In genomic region chr9:48479838-48480410, GRCm38 (mm10) we compare ENCODE assay signal across 8 mouse cellular contexts. TPM values are rescaled to one million over a fixed set of nuclear protein-coding genes. Genes with fewer than 3 reads are reported as not detected.
DNase-seq lines count a peak whose midpoint lies in the region; ATAC-seq and TF ChIP-seq lines count a peak whose summit lies in the region.

No protein-coding gene starts in this region.

- peak; percentile 20 for DNase-seq in retina, embryonic 14.5 days (ENCODE audit: low spot score)
- no peak for DNase-seq in retina, postnatal 1 day
- DNase-seq in embryonic facial prominence, embryonic 14.5 days (ENCODE audit: low spot score): no peak
- DNase-seq in midbrain, postnatal 0 days (ENCODE audit: low spot score): no peak
- no peak for DNase-seq in urinary bladder, postnatal 36 days (ENCODE audit: low spot score in 2 of 2)
- no peak for DNase-seq in gastrocnemius, postnatal 10 days
- DNase-seq in adrenal gland, adult 18-20 months (ENCODE audit: low spot score in 2 of 2): no peak

- H3K9me3 ChIP-seq in embryonic facial prominence, embryonic 14.5 days (ENCODE audit: control insufficient read depth, low read length): no peaks in the 10 kb centered on the region
- H3K9me3 ChIP-seq in intestine, embryonic 16.5 days (ENCODE audit: control insufficient read depth, low read length): no peaks in the 10 kb centered on the region
- no peaks in the 10 kb centered on the region for H3K9me3 ChIP-seq in midbrain, postnatal 0 days (ENCODE audit: low read length)

- peak overlapping the region; percentile 87 for H3K4me2 ChIP-seq in embryonic facial prominence, embryonic 14.5 days (ENCODE audit: low read depth, low read length)
- H3K4me2 ChIP-seq in intestine, embryonic 16.5 days (ENCODE audit: low read depth, low read length): peak overlapping the region; percentile 90
- peak overlapping the region; percentile 85 for H3K4me2 ChIP-seq in midbrain, postnatal 0 days (ENCODE audit: low read depth, low read length, poor library complexity, severe bottlenecking)

- H3K27me3 ChIP-seq in embryonic facial prominence, embryonic 14.5 days (replicated peaks; ENCODE audit: control insufficient read depth, insufficient read depth, low read length): no peaks in the 10 kb centered on the region
- H3K27me3 ChIP-seq in intestine, embryonic 16.5 days (replicated peaks; ENCODE audit: control insufficient read depth, insufficient read depth, low read length): no peaks in the 10 kb centered on the region
- no peaks in the 10 kb centered on the region for H3K27me3 ChIP-seq in midbrain, postnatal 0 days (ENCODE audit: insufficient read depth, low read length)

- peak; percentile 31 for ATAC-seq in embryonic facial prominence, embryonic 14.5 days (ENCODE audit: low read depth)
- peak; percentile 52 for ATAC-seq in intestine, embryonic 16.5 days
- peak; percentile 62; the same call in 1 of the 2 replicates for ATAC-seq in midbrain, postnatal 0 days (ENCODE audit: low FRiP score)

- peak overlapping the region; percentile 94 for H3K4me3 ChIP-seq in embryonic facial prominence, embryonic 14.5 days (ENCODE audit: low read depth, low read length)
- H3K4me3 ChIP-seq in intestine, embryonic 16.5 days (ENCODE audit: low read length): peak overlapping the region; percentile 70
- peak overlapping the region; percentile 65 for H3K4me3 ChIP-seq in midbrain, postnatal 0 days (ENCODE audit: low read depth, low read length)

- H3K36me3 ChIP-seq in embryonic facial prominence, embryonic 14.5 days (ENCODE audit: control insufficient read depth, insufficient read depth, low read length): peaks cover 21% of the 10 kb centered on the region
- H3K36me3 ChIP-seq in intestine, embryonic 16.5 days (ENCODE audit: control insufficient read depth, insufficient read depth, low read length): peaks cover 2% of the 10 kb centered on the region; the same call in 1 of the 2 replicates
- peaks cover 3% of the 10 kb centered on the region for H3K36me3 ChIP-seq in midbrain, postnatal 0 days (ENCODE audit: insufficient read depth, low read length)

- H3K27ac ChIP-seq in embryonic facial prominence, embryonic 14.5 days (replicated peaks; ENCODE audit: low read depth, low read length): no peak overlapping the region
- H3K27ac ChIP-seq in intestine, embryonic 16.5 days (ENCODE audit: low read length): no peak overlapping the region
- no peak overlapping the region for H3K27ac ChIP-seq in midbrain, postnatal 0 days (ENCODE audit: low read depth, low read length)

- peak overlapping the region; percentile 79 for H3K9ac ChIP-seq in embryonic facial prominence, embryonic 14.5 days (ENCODE audit: low read depth, low read length)
- peak overlapping the region; percentile 82 for H3K9ac ChIP-seq in intestine, embryonic 16.5 days (ENCODE audit: low read depth, low read length)
- peak overlapping the region; percentile 50 for H3K9ac ChIP-seq in midbrain, postnatal 0 days (replicated peaks; ENCODE audit: low read length, poor library complexity, severe bottlenecking)

- no peak for TF ChIP-seq CTCF in midbrain, postnatal 0 days (IDR thresholded peaks at IDR 0.05)

- WGBS in embryonic facial prominence, embryonic 14.5 days: 7% methylated on average over 23 of the region's 25 CpGs
- WGBS in intestine, embryonic 16.5 days: 5% methylated on average over 25 of the region's 25 CpGs
- whole genome bisulfite sequencing in midbrain, postnatal 0 days: 7% methylated on average over 23 of the region's 25 CpGs

- peaks cover 10% of the 10 kb centered on the region for H3K4me1 ChIP-seq in embryonic facial prominence, embryonic 14.5 days (ENCODE audit: control insufficient read depth, insufficient read depth, low read length)
- 0 out of 2 replicates have a peak, but pooled peaks cover 4% of the 10 kb centered on the region for H3K4me1 ChIP-seq in intestine, embryonic 16.5 days (ENCODE audit: control insufficient read depth, insufficient read depth, low read length)
- 0 out of 2 replicates have a peak, but pooled peaks cover 6% of the 10 kb centered on the region for H3K4me1 ChIP-seq in midbrain, postnatal 0 days (ENCODE audit: insufficient read depth, low read length)

RNA-seq across cellular contexts. Expression of gene Rexo2, which starts 0.5 kb away (rescaled TPM):
- polyA plus RNA-seq in embryonic facial prominence, embryonic 14.5 days (2014; fragmentation: Nextera tagmentation; extraction: Ambion mirVana): 110 and 114 TPM in 2 replicates
- 97.9 and 108 TPM in 2 replicates for polyA plus RNA-seq in intestine, embryonic 16.5 days (2015; fragmentation: Nextera tagmentation; extraction: Ambion mirVana)
- total RNA-seq in midbrain, postnatal 0 days (2014; rRNA removed): 53.8 and 64.0 TPM in 2 replicates
- polyA plus RNA-seq in midbrain, postnatal 0 days (2015; fragmentation: Nextera tagmentation; extraction: Ambion mirVana): 92.2 and 96.4 TPM in 2 replicates
- total RNA-seq in gastrocnemius, postnatal 10 days (2021): 10 to 100 TPM; 57.9 to 62.4 TPM
- 100 to 1,000 TPM; 131 to 157 TPM for total RNA-seq in adrenal gland, adult 18-20 months (2021)

RNA-seq across cellular contexts. Expression of gene Rbm7, which starts 15.2 kb away (rescaled TPM):
- polyA plus RNA-seq in embryonic facial prominence, embryonic 14.5 days (2014; fragmentation: Nextera tagmentation; extraction: Ambion mirVana): 107 and 109 TPM in 2 replicates
- polyA plus RNA-seq in intestine, embryonic 16.5 days (2015; fragmentation: Nextera tagmentation; extraction: Ambion mirVana): 104 and 110 TPM in 2 replicates
- 36.9 and 55.5 TPM in 2 replicates for total RNA-seq in midbrain, postnatal 0 days (2014; rRNA removed)
- polyA plus RNA-seq in midbrain, postnatal 0 days (2015; fragmentation: Nextera tagmentation; extraction: Ambion mirVana): 70.8 and 71.2 TPM in 2 replicates
- 10 to 100 TPM; 20.9 to 24.2 TPM for total RNA-seq in gastrocnemius, postnatal 10 days (2021)
- 10 to 100 TPM; 71.5 to 78.9 TPM for total RNA-seq in adrenal gland, adult 18-20 months (2021)

RNA-seq across cellular contexts. Expression of gene Gm5617, which starts 15.3 kb away (rescaled TPM):
- polyA plus RNA-seq in embryonic facial prominence, embryonic 14.5 days (2014; fragmentation: Nextera tagmentation; extraction: Ambion mirVana): 31.5 and 37.9 TPM in 2 replicates
- 30.0 and 32.1 TPM in 2 replicates for polyA plus RNA-seq in intestine, embryonic 16.5 days (2015; fragmentation: Nextera tagmentation; extraction: Ambion mirVana)
- total RNA-seq in midbrain, postnatal 0 days (2014; rRNA removed): 13.4 and 19.0 TPM in 2 replicates
- polyA plus RNA-seq in midbrain, postnatal 0 days (2015; fragmentation: Nextera tagmentation; extraction: Ambion mirVana): 22.6 and 27.7 TPM in 2 replicates
- total RNA-seq in gastrocnemius, postnatal 10 days (2021): 10 to 100 TPM; 12.9 to 14.1 TPM
- 10 to 100 TPM; 43.0 to 45.3 TPM for total RNA-seq in adrenal gland, adult 18-20 months (2021)
